28 mouse cellular contexts compared by ENCODE assay signal in genomic region chr14:8190556-8190955, GRCm38 (mm10).
"Had no signal": no experiment of that assay in that cellular context is flagged by ENCODE, and none has a peak within 500 bp of the region (broad histone marks: within the 10 kb centered on the region; RNA-seq: fewer than 3 reads in every experiment).

No protein-coding gene starts in this region.

- H3K4me1 ChIP-seq: heart, embryonic 12.5 days; heart, embryonic 13.5 days; heart, embryonic 15.5 days; hindbrain, embryonic 10.5 days; hindbrain, embryonic 12.5 days; hindbrain, embryonic 13.5 days; hindbrain, embryonic 15.5 days; intestine, embryonic 15.5 days; kidney, embryonic 15.5 days had no signal

- H3K36me3 ChIP-seq: heart, embryonic 12.5 days; heart, embryonic 13.5 days; heart, embryonic 15.5 days; hindbrain, embryonic 10.5 days; hindbrain, embryonic 12.5 days; hindbrain, embryonic 13.5 days; hindbrain, embryonic 15.5 days; intestine, embryonic 15.5 days; kidney, embryonic 15.5 days had no signal

- H3K27ac ChIP-seq: heart, embryonic 13.5 days; heart, embryonic 15.5 days; hindbrain, embryonic 10.5 days; hindbrain, embryonic 12.5 days; hindbrain, embryonic 13.5 days; hindbrain, embryonic 14.5 days; hindbrain, embryonic 15.5 days; hindbrain, postnatal 0 days; intestine, embryonic 15.5 days; kidney, embryonic 15.5 days; kidney, postnatal 0 days; layer of hippocampus, adult 2 months; left cerebral cortex, adult 2 months had no signal

- DNase-seq: heart, postnatal 10 days; heart, postnatal 36 days; heart, postnatal 4 days; kidney, adult 11 months; kidney, adult 18-20 months; kidney, adult 8-10 months; kidney, adult 9 months; kidney, postnatal 10 days; kidney, postnatal 14 days; kidney, postnatal 25 days; kidney, postnatal 36 days; kidney, postnatal 4 days; layer of hippocampus, adult 9-11 months; layer of hippocampus, postnatal 36 days had no signal

- H3K4me3 ChIP-seq: heart, embryonic 12.5 days; heart, embryonic 13.5 days; heart, embryonic 15.5 days; hindbrain, embryonic 10.5 days; hindbrain, embryonic 12.5 days; hindbrain, embryonic 13.5 days; hindbrain, embryonic 15.5 days; intestine, embryonic 15.5 days; kidney, embryonic 15.5 days; layer of hippocampus, adult 2 months; left cerebral cortex, adult 2 months had no signal

- H3K27me3 ChIP-seq: heart, embryonic 12.5 days; heart, embryonic 13.5 days; heart, embryonic 15.5 days; hindbrain, embryonic 12.5 days; hindbrain, embryonic 13.5 days; hindbrain, embryonic 15.5 days; intestine, embryonic 15.5 days; kidney, embryonic 15.5 days had no signal

- H3K9me3 ChIP-seq: heart, embryonic 12.5 days; heart, embryonic 13.5 days; heart, embryonic 15.5 days; hindbrain, embryonic 10.5 days; hindbrain, embryonic 12.5 days; hindbrain, embryonic 13.5 days; hindbrain, embryonic 15.5 days; intestine, embryonic 15.5 days; kidney, embryonic 15.5 days had no signal
